Mouse (Mus musculus) limb, embryonic 12.5 days (tissue): ENCODE data around the gene Ehd4. TPM values are rescaled to one million over a fixed set of nuclear protein-coding genes. Genes with fewer than 3 reads are reported as not detected.

ENCODE experiments used
- ATAC-seq: fragments of 200-750 bp; cut with Nextera tagmentation; 2 replicates; pipeline ENCODE4 v1.8.0; 2017; ENCODE audit warnings: low read depth, moderate TSS enrichment; ENCODE audit not compliant: insufficient number of reproducible peaks, insufficient read depth, low FRiP score, low TSS enrichment
- H3K27ac ChIP-seq: fragments of 300-500 bp; sonication (generic); 2 replicates; pipeline ENCODE4 v1.5.1; 2016; ENCODE audit warnings: mild to moderate bottlenecking, moderate library complexity
- H3K27me3 ChIP-seq: fragments of 300-500 bp; sonication (generic); 2 replicates; pipeline ENCODE4 v1.6.1; 2016; ENCODE audit warnings: mild to moderate bottlenecking, moderate library complexity
- H3K36me3 ChIP-seq: fragments of 300-500 bp; sonication (generic); 2 replicates; pipeline ENCODE4 v1.6.1; 2016; ENCODE audit warnings: mild to moderate bottlenecking, moderate library complexity
- H3K4me1 ChIP-seq: fragments of 300-500 bp; sonication (generic); replicated peaks from 2 replicates; pipeline ENCODE4 v1.6.1; 2016
- H3K4me2 ChIP-seq: fragments of 300-500 bp; sonication (generic); 2 replicates; pipeline ENCODE4 v1.6.1; 2016; ENCODE audit warnings: mild to moderate bottlenecking, moderate library complexity
- H3K4me3 ChIP-seq: fragments of 300-500 bp; sonication (generic); replicated peaks from 2 replicates; pipeline ENCODE4 v1.5.1; 2016; ENCODE audit warnings: mild to moderate bottlenecking
- H3K9ac ChIP-seq: fragments of 300-500 bp; sonication (generic); replicated peaks from 2 replicates; pipeline ENCODE4 v1.6.1; 2016; ENCODE audit warnings: mild to moderate bottlenecking, moderate library complexity
- H3K9me3 ChIP-seq: fragments of 300-500 bp; sonication (generic); 2 replicates; pipeline ENCODE4 v1.6.1; 2016; ENCODE audit warnings: mild to moderate bottlenecking, moderate library complexity
- WGBS: fragments of 180-500 bp; shearing (Covaris S2); methylation state at CpG from one replicate; pipeline ENCODE4 v1.1.7; 2016; 5-methylcytosine and 5-hydroxymethylcytosine counted together
- polyA plus RNA-seq: library from polyadenylated mRNA; unstranded; fragments of >200 nt; fragmentation: Nextera tagmentation; extraction: Ambion mirVana; gene quantifications from 2 replicates; pipeline ENCODE4 v1.2.1, GENCODE M21; 2016

The Ehd4 gene
- polyA plus RNA-seq, 1 experiment from 2014 or later, result 28.2 TPM

- Histone ChIP-seq H3K4me2 (no peak overlapping the region), H3K9me3 (no peaks in the 10 kb centered on the region), H3K36me3 (no peaks in the 10 kb centered on the region), H3K4me1 (no peaks in the 10 kb centered on the region), H3K27ac (no peak overlapping the region), H3K9ac (no peak overlapping the region), H3K4me3 (no peak overlapping the region), H3K27me3 (no peaks in the 10 kb centered on the region)
- 71% methylated on average over 4 of the region's 4 CpGs for WGBS
- no peak for ATAC-seq
These were observed 10.0 kb downstream of the Ehd4 start for GRCm38 (mm10) chr2:120144390-120144789.

GRCm38 (mm10) chr2:120142336-120142735 is 12.1 kb downstream of the Ehd4 start:
- H3K27ac ChIP-seq, result no peak overlapping the region
- WGBS, result 78% methylated on average over 5 of the region's 5 CpGs
- H3K4me2 ChIP-seq, result no peak overlapping the region
- H3K36me3 ChIP-seq, result no peaks in the 10 kb centered on the region
- no peak overlapping the region for H3K9ac ChIP-seq
- no peak for ATAC-seq
- no peaks in the 10 kb centered on the region for H3K9me3 ChIP-seq
- no peak overlapping the region for H3K4me3 ChIP-seq
- H3K4me1 ChIP-seq, result no peaks in the 10 kb centered on the region
- H3K27me3 ChIP-seq, result no peaks in the 10 kb centered on the region

GRCm38 (mm10) chr2:120141671-120142070 is 12.7 kb downstream of the Ehd4 start:
- no peak overlapping the region for H3K9ac ChIP-seq
- no peaks in the 10 kb centered on the region for H3K36me3 ChIP-seq
- no peaks in the 10 kb centered on the region for H3K9me3 ChIP-seq
- H3K4me3 ChIP-seq, result no peak overlapping the region
- no peak for ATAC-seq
- WGBS, result 85% methylated on average over 1 of the region's 1 CpGs
- no peaks in the 10 kb centered on the region for H3K27me3 ChIP-seq
- H3K4me1 ChIP-seq, result no peaks in the 10 kb centered on the region
- H3K27ac ChIP-seq, result no peak overlapping the region
- no peak overlapping the region for H3K4me2 ChIP-seq

- ATAC-seq, result no peak
- H3K9ac ChIP-seq, result no peak overlapping the region
- 86% methylated on average over 5 of the region's 5 CpGs for WGBS
- no peaks in the 10 kb centered on the region for H3K4me1 ChIP-seq
- no peaks in the 10 kb centered on the region for H3K36me3 ChIP-seq
- H3K27me3 ChIP-seq, result no peaks in the 10 kb centered on the region
- H3K27ac ChIP-seq, result no peak overlapping the region
- no peak overlapping the region for H3K4me2 ChIP-seq
- no peak overlapping the region for H3K4me3 ChIP-seq
- H3K9me3 ChIP-seq, result no peaks in the 10 kb centered on the region
These were observed 14.1 kb downstream of the Ehd4 start for GRCm38 (mm10) chr2:120140326-120140725.

GRCm38 (mm10) chr2:120139091-120139490 is 15.3 kb downstream of the Ehd4 start:
- no peak overlapping the region for H3K4me2 ChIP-seq
- no peaks in the 10 kb centered on the region for H3K27me3 ChIP-seq
- H3K27ac ChIP-seq, result no peak overlapping the region
- no peaks in the 10 kb centered on the region for H3K9me3 ChIP-seq
- no peak overlapping the region for H3K4me3 ChIP-seq
- H3K4me1 ChIP-seq, result no peaks in the 10 kb centered on the region
- no peak for ATAC-seq
- H3K36me3 ChIP-seq, result no peaks in the 10 kb centered on the region
- WGBS, result 91% methylated on average over 1 of the region's 1 CpGs
- no peak overlapping the region for H3K9ac ChIP-seq

- 70% methylated on average over 5 of the region's 5 CpGs for WGBS
- Histone ChIP-seq H3K4me3 (no peak overlapping the region), H3K4me2 (no peak overlapping the region), H3K9ac (no peak overlapping the region), H3K4me1 (no peaks in the 10 kb centered on the region), H3K9me3 (no peaks in the 10 kb centered on the region), H3K27me3 (no peaks in the 10 kb centered on the region), H3K36me3 (no peaks in the 10 kb centered on the region), H3K27ac (no peak overlapping the region)
- ATAC-seq, result no peak
These were observed 17.1 kb downstream of the Ehd4 start for GRCm38 (mm10) chr2:120137281-120137680.

GRCm38 (mm10) chr2:120134453-120135075 is 19.8 kb downstream of the Ehd4 start:
- H3K9ac ChIP-seq, result no peak overlapping the region

GRCm38 (mm10) chr2:120131881-120132280 is 22.5 kb downstream of the Ehd4 start:
- Histone ChIP-seq H3K9me3 (no peaks in the 10 kb centered on the region), H3K4me2 (no peak overlapping the region), H3K9ac (no peak overlapping the region), H3K4me3 (no peak overlapping the region), H3K36me3 (no peaks in the 10 kb centered on the region), H3K27me3 (no peaks in the 10 kb centered on the region), H3K4me1 (peaks cover 9% of the 10 kb centered on the region), H3K27ac (no peak overlapping the region)
- 98% methylated on average over 1 of the region's 1 CpGs for WGBS
- ATAC-seq, result no peak

More at GRCm38 (mm10) chr2:120134453-120135075, 19.8 kb downstream of the Ehd4 start:
- no peak overlapping the region for H3K4me2 ChIP-seq
- H3K27me3 ChIP-seq, result no peaks in the 10 kb centered on the region
- H3K36me3 ChIP-seq, result no peaks in the 10 kb centered on the region
- H3K4me3 ChIP-seq, result no peak overlapping the region
- no peak for ATAC-seq
- no peaks in the 10 kb centered on the region for H3K4me1 ChIP-seq
- H3K9me3 ChIP-seq, result no peaks in the 10 kb centered on the region
- no peak overlapping the region for H3K27ac ChIP-seq

- Histone ChIP-seq H3K9ac (0 out of 2 replicates have a peak overlapping the region, but pooled peaks have one; percentile 24), H3K27me3 (no peaks in the 10 kb centered on the region), H3K4me3 (no peak overlapping the region), H3K4me1 (peaks cover 14% of the 10 kb centered on the region), H3K27ac (0 out of 2 replicates have a peak overlapping the region, but pooled peaks have one; percentile 31), H3K9me3 (no peaks in the 10 kb centered on the region), H3K36me3 (no peaks in the 10 kb centered on the region), H3K4me2 (no peak overlapping the region)
- no peak for ATAC-seq
- 77% methylated on average over 8 of the region's 8 CpGs for WGBS
These were observed 25.0 kb downstream of the Ehd4 start for GRCm38 (mm10) chr2:120129252-120129908.

GRCm38 (mm10) chr2:120128611-120129051 is 25.8 kb downstream of the Ehd4 start:
- peak overlapping the region; percentile 41; the same call in 1 of the 2 replicates for H3K27ac ChIP-seq
- no peak for ATAC-seq
- 70% methylated on average over 1 of the region's 1 CpGs for WGBS

GRCm38 (mm10) chr2:120128011-120128410 is 26.4 kb downstream of the Ehd4 start:
- no peaks in the 10 kb centered on the region for H3K27me3 ChIP-seq
- peaks cover 22% of the 10 kb centered on the region for H3K4me1 ChIP-seq
- H3K4me2 ChIP-seq, result no peak overlapping the region
- H3K9ac ChIP-seq, result no peak overlapping the region
- H3K27ac ChIP-seq, result no peak overlapping the region; the same call in 1 of the 2 replicates
- H3K9me3 ChIP-seq, result no peaks in the 10 kb centered on the region
- no peak overlapping the region for H3K4me3 ChIP-seq
- no peak for ATAC-seq
- H3K36me3 ChIP-seq, result no peaks in the 10 kb centered on the region

More at GRCm38 (mm10) chr2:120128611-120129051, 25.8 kb downstream of the Ehd4 start:
- H3K4me2 ChIP-seq, result no peak overlapping the region
- H3K4me3 ChIP-seq, result no peak overlapping the region
- no peak overlapping the region for H3K9ac ChIP-seq
- H3K9me3 ChIP-seq, result no peaks in the 10 kb centered on the region
- no peaks in the 10 kb centered on the region for H3K36me3 ChIP-seq
- H3K4me1 ChIP-seq, result peaks cover 21% of the 10 kb centered on the region
- no peaks in the 10 kb centered on the region for H3K27me3 ChIP-seq
